Mouse (Mus musculus): ENCODE results near the gene Atp5h. TPM values are rescaled to one million over a fixed set of nuclear protein-coding genes. Genes with fewer than 3 reads are reported as not detected.

The Atp5h gene
- polyA plus RNA-seq, 1 experiment from 2014 or later = 1,025 TPM

GRCm38 (mm10) chr11:115366706-115367394 is 52.9 kb downstream of the Atp5h start:
- Histone ChIP-seq H3K4me2 (ENCODE audit: low read depth, low read length) (peak overlapping the region; percentile 90), H3K9me3 (ENCODE audit: control insufficient read depth, low read length) (no peaks in the 10 kb centered on the region), H3K27ac (ENCODE audit: low read length) (peak overlapping the region; percentile 60), H3K9ac (ENCODE audit: low read depth, low read length) (peak overlapping the region; percentile 72), H3K27me3 (replicated peaks; ENCODE audit: control insufficient read depth, insufficient read depth, low read length) (peaks cover 13% of the 10 kb centered on the region), H3K36me3 (ENCODE audit: control insufficient read depth, insufficient read depth, low read length) (no peaks in the 10 kb centered on the region), H3K4me1 (ENCODE audit: control insufficient read depth, insufficient read depth, low read length) (peaks cover 10% of the 10 kb centered on the region), H3K4me3 (ENCODE audit: low read length) (peak overlapping the region; percentile 60)
- ATAC-seq = peak; percentile 45
- WGBS = 4% methylated on average over 28 of the region's 28 CpGs

- WGBS = 48% methylated on average over 7 of the region's 7 CpGs
- no peaks in the 10 kb centered on the region for H3K36me3 ChIP-seq (ENCODE audit: control insufficient read depth, insufficient read depth, low read length)
- no peak for ATAC-seq
- H3K9ac ChIP-seq (ENCODE audit: low read depth, low read length) = no peak overlapping the region
- no peaks in the 10 kb centered on the region for H3K9me3 ChIP-seq (ENCODE audit: control insufficient read depth, low read length)
- peaks cover 13% of the 10 kb centered on the region for H3K27me3 ChIP-seq (replicated peaks; ENCODE audit: control insufficient read depth, insufficient read depth, low read length)
- H3K4me1 ChIP-seq (ENCODE audit: control insufficient read depth, insufficient read depth, low read length) = peaks cover 10% of the 10 kb centered on the region
- H3K27ac ChIP-seq (ENCODE audit: low read length) = no peak overlapping the region
- H3K4me2 ChIP-seq (ENCODE audit: low read depth, low read length) = 0 out of 2 replicates have a peak overlapping the region, but pooled peaks have one; percentile 0
- peak overlapping the region; percentile 60 for H3K4me3 ChIP-seq (ENCODE audit: low read length)
Measured at GRCm38 (mm10) chr11:115366039-115366705, 53.6 kb downstream of the Atp5h start.

Small RNA genes within 50 kb of the gene (microRNA-seq; reads per million reads assigned to microRNA genes)
- not detected for gene Mir3968

Other genes starting within 250 kb of the Atp5h start
- gene Tmem104, start 232.5 kb downstream of the Atp5h start, polyA plus RNA-seq (2015; fragmentation: Nextera tagmentation; extraction: Ambion mirVana) = 11.6 and 13.2 TPM in 2 replicates
- gene Nat9, start 232.1 kb downstream of the Atp5h start, polyA plus RNA-seq (2015; fragmentation: Nextera tagmentation; extraction: Ambion mirVana) = 24.9 and 26.5 TPM in 2 replicates
- gene Grin2c, start 152.7 kb downstream of the Atp5h start, polyA plus RNA-seq (2015; fragmentation: Nextera tagmentation; extraction: Ambion mirVana) = 0.06 TPM in 1 of 2 replicates, not detected in the other
- 21.7 and 22.9 TPM in 2 replicates for gene Fdxr, start 142.9 kb downstream of the Atp5h start, polyA plus RNA-seq (2015; fragmentation: Nextera tagmentation; extraction: Ambion mirVana)
- gene Fads6, start 122.3 kb downstream of the Atp5h start, polyA plus RNA-seq (2015; fragmentation: Nextera tagmentation; extraction: Ambion mirVana) = 1.2 and 1.5 TPM in 2 replicates
- 0.11 TPM in 1 of 2 replicates, not detected in the other for gene Otop2, start 112.8 kb downstream of the Atp5h start, polyA plus RNA-seq (2015; fragmentation: Nextera tagmentation; extraction: Ambion mirVana)
- 0.06 and 0.11 TPM in 2 replicates for gene Ush1g, start 97.9 kb downstream of the Atp5h start, polyA plus RNA-seq (2015; fragmentation: Nextera tagmentation; extraction: Ambion mirVana)
- gene Otop3, start 85.2 kb downstream of the Atp5h start, polyA plus RNA-seq (2015; fragmentation: Nextera tagmentation; extraction: Ambion mirVana) = 1.5 and 2.1 TPM in 2 replicates
- gene Hid1, start 52.2 kb downstream of the Atp5h start, polyA plus RNA-seq (2015; fragmentation: Nextera tagmentation; extraction: Ambion mirVana) = 20.5 and 22.0 TPM in 2 replicates
- 4.6 and 5.1 TPM in 2 replicates for gene Cdr2l, start 38.0 kb downstream of the Atp5h start, polyA plus RNA-seq (2015; fragmentation: Nextera tagmentation; extraction: Ambion mirVana)
- 180 and 194 TPM in 2 replicates for gene Mrpl58, start 16.2 kb downstream of the Atp5h start, polyA plus RNA-seq (2015; fragmentation: Nextera tagmentation; extraction: Ambion mirVana)
- 2.8 and 3.5 TPM in 2 replicates for gene Kctd2, start 166 bp upstream of the Atp5h start, polyA plus RNA-seq (2015; fragmentation: Nextera tagmentation; extraction: Ambion mirVana)
- 1.1 and 1.4 TPM in 2 replicates for gene Trim80, start 20.6 kb upstream of the Atp5h start, polyA plus RNA-seq (2015; fragmentation: Nextera tagmentation; extraction: Ambion mirVana)
- gene Slc16a5, start 42.5 kb upstream of the Atp5h start, polyA plus RNA-seq (2015; fragmentation: Nextera tagmentation; extraction: Ambion mirVana) = 3.0 and 3.1 TPM in 2 replicates
- 8.0 and 9.2 TPM in 2 replicates for gene Armc7, start 55.7 kb upstream of the Atp5h start, polyA plus RNA-seq (2015; fragmentation: Nextera tagmentation; extraction: Ambion mirVana)
- 166 and 174 TPM in 2 replicates for gene Nt5c, start 71.9 kb upstream of the Atp5h start, polyA plus RNA-seq (2015; fragmentation: Nextera tagmentation; extraction: Ambion mirVana)
- 454 and 496 TPM in 2 replicates for gene Jpt1, start 94.4 kb upstream of the Atp5h start, polyA plus RNA-seq (2015; fragmentation: Nextera tagmentation; extraction: Ambion mirVana)
- gene Sumo2, start 116.3 kb upstream of the Atp5h start, polyA plus RNA-seq (2015; fragmentation: Nextera tagmentation; extraction: Ambion mirVana) = 581 and 669 TPM in 2 replicates
- gene Nup85, start 144.5 kb upstream of the Atp5h start, polyA plus RNA-seq (2015; fragmentation: Nextera tagmentation; extraction: Ambion mirVana) = 115 and 134 TPM in 2 replicates
- 90.0 and 103 TPM in 2 replicates for gene Mrps7, start 184.0 kb upstream of the Atp5h start, polyA plus RNA-seq (2015; fragmentation: Nextera tagmentation; extraction: Ambion mirVana)
- 16.8 and 18.8 TPM in 2 replicates for gene Gga3, start 184.1 kb upstream of the Atp5h start, polyA plus RNA-seq (2015; fragmentation: Nextera tagmentation; extraction: Ambion mirVana)
- 33.5 and 34.5 TPM in 2 replicates for gene Mif4gd, start 193.0 kb upstream of the Atp5h start, polyA plus RNA-seq (2015; fragmentation: Nextera tagmentation; extraction: Ambion mirVana)
- 30.3 and 31.3 TPM in 2 replicates for gene Slc25a19, start 208.3 kb upstream of the Atp5h start, polyA plus RNA-seq (2015; fragmentation: Nextera tagmentation; extraction: Ambion mirVana)